ENCODE assay signal across 12 mouse cellular contexts in the genomic region with DNA sequence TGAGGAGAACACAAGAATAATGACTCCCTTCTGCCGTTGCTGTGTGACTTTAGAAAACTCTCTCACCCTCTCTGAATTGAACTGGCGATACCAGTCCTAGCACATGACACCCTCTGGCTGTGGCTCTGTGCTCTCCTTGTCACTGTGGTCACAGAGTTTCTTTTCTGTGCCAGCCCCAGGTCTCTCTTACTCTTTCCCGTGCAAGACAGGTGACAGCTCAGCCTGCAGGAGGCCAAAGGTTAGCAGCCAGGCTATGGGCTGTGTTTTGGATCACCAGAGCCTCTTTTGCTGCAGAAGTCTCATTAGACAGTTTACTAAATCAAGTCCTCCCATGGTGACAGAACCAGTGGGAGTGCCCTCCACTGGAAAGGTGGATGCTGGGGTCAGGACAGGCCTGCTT.
DNase-seq lines count a peak whose midpoint lies in the region; ATAC-seq and TF ChIP-seq lines count a peak whose summit lies in the region.
"Had no signal": no experiment of that assay in that cellular context is flagged by ENCODE, and none has a peak within 500 bp of the region (broad histone marks: within the 10 kb centered on the region; RNA-seq: fewer than 3 reads in every experiment).

No protein-coding gene starts in this region.

- TF ChIP-seq CTCF in G1E (IDR thresholded peaks at IDR 0.05; ENCODE audit: low read depth, low read length), result no peak

- no peaks in the 10 kb centered on the region for H3K9me3 ChIP-seq in heart, embryonic 16.5 days (replicated peaks; ENCODE audit: control insufficient read depth, low read length)
- H3K9me3 ChIP-seq in G1E (replicated peaks), result peaks cover 14% of the 10 kb centered on the region
- H3K9me3 ChIP-seq in forebrain, embryonic 13.5 days (replicated peaks), result no peaks in the 10 kb centered on the region
- no peaks in the 10 kb centered on the region for H3K9me3 ChIP-seq in liver, embryonic 13.5 days (replicated peaks)

- no peak overlapping the region for H3K4me3 ChIP-seq in heart, embryonic 16.5 days (ENCODE audit: low read length)
- H3K4me3 ChIP-seq in G1E (ENCODE audit: low read depth, low read length), result 0 out of 2 replicates have a peak overlapping the region, but pooled peaks have one; percentile 5
- no peak overlapping the region for H3K4me3 ChIP-seq in forebrain, embryonic 13.5 days
- no peak overlapping the region for H3K4me3 ChIP-seq in liver, embryonic 13.5 days (replicated peaks)
- H3K4me3 ChIP-seq: erythroblast, embryonic 14.5 days had no signal

- intact Hi-C loops in left cerebral cortex, postnatal 10 days (cut with DNase I), result no loop called here

- no peaks in the 10 kb centered on the region for H3K27me3 ChIP-seq in heart, embryonic 16.5 days (ENCODE audit: control insufficient read depth, insufficient read depth, low read length)
- peaks cover 74% of the 10 kb centered on the region for H3K27me3 ChIP-seq in G1E (ENCODE audit: insufficient read depth, low read length)
- H3K27me3 ChIP-seq in forebrain, embryonic 13.5 days, result no peaks in the 10 kb centered on the region
- no peaks in the 10 kb centered on the region for H3K27me3 ChIP-seq in liver, embryonic 13.5 days
- H3K27me3 ChIP-seq: CH12.LX had no signal

- H3K9ac ChIP-seq in heart, embryonic 16.5 days (ENCODE audit: low read length), result no peak overlapping the region
- peak overlapping the region; percentile 38; the same call in 1 of the 2 replicates for H3K9ac ChIP-seq in forebrain, embryonic 13.5 days
- peak overlapping the region; percentile 82 for H3K9ac ChIP-seq in liver, embryonic 13.5 days

- DNase-seq in heart, adult 8-10 months (ENCODE audit: low spot score), result no peak
- DNase-seq in G1E (ENCODE audit: low spot score), result no peak
- no peak for DNase-seq in liver, embryonic 13.5 days
- no peak for DNase-seq in urinary bladder, postnatal 14 days (ENCODE audit: low spot score)
- DNase-seq in left cerebral cortex, postnatal 10 days (ENCODE audit: extremely low spot score in 1 of 2, low spot score in 2 of 2), result no peak
- DNase-seq in adipocyte (ENCODE audit: low spot score), result no peak
- DNase-seq: gastrocnemius, postnatal 25 days; right cerebral cortex, postnatal 4 days had no signal

- peak overlapping the region; percentile 15; the same call in 1 of the 2 replicates for H3K27ac ChIP-seq in heart, embryonic 16.5 days (ENCODE audit: low read length)
- H3K27ac ChIP-seq in forebrain, embryonic 13.5 days, result peak overlapping the region; percentile 80; the same call in 1 of the 2 replicates
- peak overlapping the region; percentile 96 for H3K27ac ChIP-seq in liver, embryonic 13.5 days

- 68% methylated on average over 3 of the region's 3 CpGs for WGBS in heart, embryonic 16.5 days
- 81% methylated on average over 3 of the region's 3 CpGs for WGBS in forebrain, embryonic 13.5 days
- 53% methylated on average over 3 of the region's 3 CpGs for WGBS in liver, embryonic 13.5 days (ENCODE audit: insufficient replicate concordance)

- ATAC-seq in heart, embryonic 16.5 days (replicated peaks; ENCODE audit: extremely low read depth, insufficient read depth, low FRiP score), result no peak
- no peak for ATAC-seq in G1E (ENCODE audit: extremely low read depth, insufficient number of reproducible peaks, low FRiP score, poor library complexity, severe bottlenecking)
- ATAC-seq in forebrain, embryonic 13.5 days, result no peak
- ATAC-seq in liver, embryonic 13.5 days (ENCODE audit: low read depth), result no peak

- no peaks in the 10 kb centered on the region for H3K36me3 ChIP-seq in heart, embryonic 16.5 days (ENCODE audit: control insufficient read depth, insufficient read depth)
- H3K36me3 ChIP-seq in G1E (replicated peaks), result no peaks in the 10 kb centered on the region
- H3K36me3 ChIP-seq in forebrain, embryonic 13.5 days (ENCODE audit: poor library complexity, severe bottlenecking), result no peaks in the 10 kb centered on the region
- no peaks in the 10 kb centered on the region for H3K36me3 ChIP-seq in liver, embryonic 13.5 days

- no peak overlapping the region for H3K4me2 ChIP-seq in heart, embryonic 16.5 days (ENCODE audit: low read depth, low read length)
- no peak overlapping the region for H3K4me2 ChIP-seq in forebrain, embryonic 13.5 days
- H3K4me2 ChIP-seq in liver, embryonic 13.5 days, result no peak overlapping the region

- peaks cover 90% of the 10 kb centered on the region for H3K4me1 ChIP-seq in heart, embryonic 16.5 days (ENCODE audit: control insufficient read depth, insufficient read depth, low read length)
- H3K4me1 ChIP-seq in G1E (ENCODE audit: insufficient read depth, low read depth, low read length), result peaks cover 96% of the 10 kb centered on the region
- peaks cover 79% of the 10 kb centered on the region for H3K4me1 ChIP-seq in forebrain, embryonic 13.5 days
- peaks cover 100% of the 10 kb centered on the region for H3K4me1 ChIP-seq in liver, embryonic 13.5 days (replicated peaks)

Comparison
In these comparisons a context has a peak if more than half of its experiments do, and no peak if none do; other contexts are left out.
1. H3K27ac ChIP-seq: peak in every context shown above with its lines; median percentile 96 in liver, embryonic 13.5 days; 80 in forebrain, embryonic 13.5 days; 15 in heart, embryonic 16.5 days.